Mouse (Mus musculus): ENCODE results near the gene Ptbp3.
"Not testable (repeated sequence)": the region's sequence is repeated elsewhere in the genome, so short reads cannot be mapped to it uniquely, and the experiment has no call there.

Ptbp3 gene

GRCm38 (mm10) chr4:59549175-59549976, at the start of gene Ptbp3:
TSS of gene Ptbp3 (minus strand) at chr4:59549364.
- DNase-seq (ENCODE audit: low spot score): peak; percentile 79

GRCm38 (mm10) chr4:59596556-59596955, 47.4 kb upstream of the Ptbp3 start:
- no peak for DNase-seq (ENCODE audit: low spot score)

GRCm38 (mm10) chr4:59594614-59595013, 45.5 kb upstream of the Ptbp3 start:
- DNase-seq (ENCODE audit: low spot score): no peak

GRCm38 (mm10) chr4:59587872-59588226, 38.7 kb upstream of the Ptbp3 start:
- DNase-seq (ENCODE audit: low spot score): no peak

DNA sequence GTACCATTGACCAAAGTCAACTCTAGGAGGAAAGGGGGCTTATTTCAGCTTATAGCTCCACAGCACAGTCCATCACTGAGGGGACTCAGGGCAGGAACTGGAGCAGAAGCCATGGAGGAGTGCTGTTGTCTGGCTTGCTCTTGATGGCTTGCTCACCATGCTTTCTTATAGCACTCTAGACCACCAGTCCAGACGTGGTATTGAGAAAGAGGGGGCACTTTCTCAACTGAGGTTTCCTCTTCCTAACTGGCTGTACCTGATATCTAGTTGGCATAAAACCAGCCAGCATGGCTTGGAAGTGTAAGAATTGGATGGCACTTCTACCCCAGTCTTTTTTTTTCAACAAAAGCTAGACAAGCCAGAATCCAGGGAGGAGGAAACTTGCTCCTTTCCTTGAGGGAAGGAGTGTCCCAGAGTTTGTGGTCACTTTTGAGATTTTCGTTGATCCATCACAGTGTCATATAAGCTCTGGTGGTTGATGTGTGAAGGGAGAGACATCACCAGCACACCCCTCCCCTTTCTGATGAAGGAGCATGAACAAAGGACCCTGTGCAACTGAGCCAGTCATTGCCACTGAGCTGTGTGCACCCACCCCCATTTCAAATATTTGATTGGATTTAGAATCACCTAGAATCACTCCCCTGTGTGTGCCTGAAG, 38.2 kb upstream of the Ptbp3 start:
- DNase-seq (ENCODE audit: low spot score): no peak

GRCm38 (mm10) chr4:59585097-59585496, 35.9 kb upstream of the Ptbp3 start:
- DNase-seq (ENCODE audit: low spot score): no peak

DNA sequence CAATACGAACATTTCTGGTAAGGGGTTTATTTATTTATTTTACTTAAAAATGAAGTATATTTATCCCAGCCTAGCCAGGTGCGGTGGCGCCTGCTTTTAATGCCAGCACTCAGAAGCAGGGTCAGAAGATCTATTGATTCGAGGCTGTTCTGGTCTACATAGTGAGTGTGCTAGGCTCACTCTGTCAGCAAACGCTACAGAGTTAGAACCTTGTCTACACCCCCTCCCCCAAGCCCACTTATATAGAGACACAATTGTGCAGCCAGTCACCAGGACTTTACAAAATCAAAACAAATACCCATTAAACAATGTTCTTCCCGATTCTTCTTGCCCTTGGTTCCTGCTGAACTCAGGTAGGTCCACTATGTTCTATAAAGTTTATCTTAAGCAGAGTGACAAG, 33.0 kb upstream of the Ptbp3 start:
- DNase-seq (ENCODE audit: low spot score): no peak

DNA sequence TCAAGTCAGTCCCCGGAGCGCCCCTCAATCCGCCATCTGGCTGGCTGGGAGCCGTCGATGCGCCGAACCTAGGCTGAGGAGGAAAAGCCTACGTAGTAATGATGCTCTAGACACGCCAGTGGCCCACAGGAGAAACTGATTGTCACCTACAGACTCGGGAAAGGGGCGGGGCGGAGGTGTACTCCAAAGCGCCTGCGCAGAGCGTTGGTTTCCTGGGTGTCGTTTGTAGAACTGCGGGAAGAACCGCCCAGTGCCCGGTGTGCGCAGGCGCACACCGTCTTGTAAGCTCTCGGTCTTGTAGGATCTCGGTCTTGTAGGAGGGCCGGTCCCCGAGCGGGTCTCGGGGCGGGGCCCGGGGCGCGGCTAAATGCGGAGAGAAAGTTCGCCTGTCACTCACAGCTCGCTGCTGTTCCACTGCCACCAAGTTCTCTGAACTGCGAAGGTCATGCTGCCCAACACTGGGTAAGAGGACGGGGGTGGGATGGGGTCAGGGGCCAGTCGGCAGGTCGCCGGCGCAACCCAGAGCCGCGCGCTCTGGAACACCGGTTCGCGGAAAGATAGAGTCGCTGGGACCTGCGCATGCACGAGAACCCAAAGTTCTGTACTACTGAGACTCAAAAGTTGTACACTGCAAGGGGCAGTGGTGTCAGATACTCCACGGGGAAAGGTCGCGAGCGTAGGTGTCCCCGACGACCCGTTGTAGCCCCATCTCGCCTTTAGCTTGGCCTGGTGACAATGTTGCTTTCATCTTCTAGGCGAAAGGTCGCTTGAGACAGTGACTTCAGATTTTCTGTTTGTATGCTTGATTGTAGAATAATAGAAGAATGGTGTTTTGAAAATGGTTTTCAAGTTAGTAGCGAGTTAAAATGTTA, 32.4 kb upstream of the Ptbp3 start, which contains the start of gene Hsdl2:
Hsdl2 (plus strand) TSS at position 250 of the 872 bp plus-strand sequence.
- DNase-seq (ENCODE audit: low spot score): peak; percentile 95

GRCm38 (mm10) chr4:59580495-59581281, 31.5 kb upstream of the Ptbp3 start:
- DNase-seq (ENCODE audit: low spot score): no peak

DNA sequence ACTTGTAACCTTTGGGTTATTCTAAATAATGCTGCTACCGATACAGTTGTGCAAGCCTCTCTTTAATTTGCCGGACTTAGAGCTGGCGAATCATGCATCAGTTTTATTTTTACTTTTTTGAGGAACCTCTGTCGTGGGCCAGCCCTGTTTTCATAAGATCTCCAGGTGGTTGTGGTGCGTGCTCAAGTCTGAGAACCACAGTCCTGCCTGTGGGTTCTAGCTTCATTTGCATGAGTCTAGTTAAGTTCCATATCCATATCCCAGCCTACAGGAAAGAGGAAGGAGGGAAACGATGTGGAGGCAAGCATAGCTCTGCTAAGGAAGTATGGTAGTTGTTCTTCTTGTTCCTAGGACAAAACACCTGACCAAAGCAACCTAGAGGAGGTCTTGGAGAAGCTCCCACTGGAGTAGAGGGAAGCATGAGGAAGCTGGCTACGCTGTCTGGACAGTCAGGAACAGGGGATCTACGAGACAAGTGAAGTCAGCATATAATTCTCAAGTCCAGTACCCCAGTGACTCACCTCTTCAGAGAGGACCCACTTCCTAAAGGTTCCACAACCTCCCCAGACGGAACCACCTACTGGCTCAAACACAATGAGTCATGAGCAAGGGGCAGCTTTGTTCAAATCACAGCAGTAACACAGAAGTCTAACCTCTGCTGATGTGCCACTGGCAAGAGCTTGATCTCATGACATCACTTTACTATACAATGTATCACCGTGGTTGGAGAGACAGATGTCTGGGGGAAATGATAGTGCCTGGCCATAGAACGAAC, 26.2 kb upstream of the Ptbp3 start:
- no peak for DNase-seq (ENCODE audit: low spot score)

- DNase-seq (ENCODE audit: low spot score): no peak
Measured at GRCm38 (mm10) chr4:59572521-59573118, 23.5 kb upstream of the Ptbp3 start.

DNA sequence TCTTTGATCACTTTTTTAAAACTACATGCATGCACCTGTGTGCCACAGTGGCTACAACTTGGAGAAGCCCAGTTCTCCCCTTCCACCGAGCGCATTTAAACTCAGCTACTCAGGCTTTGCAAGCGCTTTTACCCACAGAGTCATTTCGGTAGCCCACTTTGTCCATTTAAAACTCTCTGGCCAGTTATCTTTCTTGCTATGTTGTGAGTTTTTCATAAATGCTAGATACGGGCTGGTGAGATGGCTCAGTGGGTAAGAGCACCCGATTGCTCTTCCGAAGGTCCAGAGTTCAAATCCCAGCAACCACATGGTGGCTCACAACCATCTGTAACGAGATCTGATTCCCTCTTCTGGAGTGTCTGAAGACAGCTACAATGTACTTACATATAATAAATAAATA, 21.4 kb upstream of the Ptbp3 start:
- not testable (repeated sequence) for DNase-seq (ENCODE audit: low spot score)

DNA sequence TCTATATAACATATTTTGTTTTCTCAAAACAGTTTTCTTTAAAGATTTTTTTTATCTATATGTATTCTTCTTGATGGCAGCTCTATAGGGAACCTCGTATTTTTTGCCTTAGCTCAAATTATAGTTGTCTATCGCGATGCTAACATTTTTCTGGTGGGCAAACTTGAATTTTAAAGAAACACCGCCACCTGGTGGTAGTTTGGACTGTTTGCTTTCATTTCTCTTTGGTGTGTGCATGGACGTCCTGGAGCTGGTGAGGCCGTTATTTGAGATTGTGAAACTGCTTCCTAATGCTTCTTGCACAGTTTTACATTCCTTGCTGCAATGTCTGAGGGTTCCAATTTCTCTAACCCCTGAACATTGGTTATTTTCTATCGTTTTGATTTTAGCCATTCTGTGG, 20.4 kb upstream of the Ptbp3 start:
- DNase-seq (ENCODE audit: low spot score): peak; percentile 67

DNA sequence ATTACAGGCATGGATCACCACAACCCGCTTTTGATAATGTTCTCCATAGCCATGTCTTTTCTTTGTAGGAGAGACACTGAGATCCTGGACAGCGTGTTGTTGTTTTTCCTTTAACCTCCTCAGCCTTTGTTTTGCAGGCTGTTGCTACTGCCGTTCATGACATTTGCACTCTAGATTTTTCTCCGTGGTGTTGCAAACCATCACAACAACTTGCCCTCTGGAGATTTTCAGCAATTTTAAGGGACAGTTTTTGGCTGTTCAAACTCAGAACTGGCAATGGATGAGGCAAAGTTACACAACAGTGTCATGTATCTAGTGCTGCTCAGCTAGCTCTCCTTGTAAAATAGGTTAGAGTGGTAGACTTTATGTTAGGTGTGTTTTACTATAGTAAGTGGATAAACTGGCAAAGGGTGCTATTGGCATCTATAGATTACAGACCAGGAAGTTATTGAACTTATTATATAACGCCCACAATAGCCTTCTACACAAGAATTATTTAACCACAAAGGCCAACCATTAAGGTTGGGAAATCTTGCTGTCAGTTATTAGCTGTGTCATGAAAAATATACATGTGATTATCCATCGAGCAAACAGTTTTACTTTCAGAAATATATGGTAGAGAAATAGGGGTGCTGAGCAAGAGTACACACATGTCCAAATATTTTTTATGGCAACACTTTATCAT, 18.6 kb upstream of the Ptbp3 start:
- DNase-seq (ENCODE audit: low spot score): no peak

GRCm38 (mm10) chr4:59565571-59566188, 16.5 kb upstream of the Ptbp3 start:
- DNase-seq (ENCODE audit: low spot score): no peak

DNA sequence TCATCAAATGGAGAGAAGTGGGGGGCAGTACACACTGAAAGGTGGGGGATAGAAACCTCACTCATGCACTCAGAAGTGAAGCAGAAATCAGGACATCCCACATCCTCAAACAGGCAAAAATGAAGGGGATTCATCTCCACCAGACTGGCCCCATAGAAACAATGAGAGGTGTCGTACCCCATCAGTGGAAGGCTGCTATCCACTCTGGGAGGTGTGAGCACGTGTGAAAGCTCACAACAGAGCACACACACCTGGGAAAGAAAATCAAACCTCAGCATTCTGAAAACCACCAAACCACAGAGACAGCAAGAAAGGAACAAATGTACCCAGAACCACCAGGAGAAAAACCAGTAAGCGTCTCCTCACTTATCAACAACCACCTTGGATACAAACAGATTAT, 15.0 kb upstream of the Ptbp3 start:
- no peak for DNase-seq (ENCODE audit: low spot score)

GRCm38 (mm10) chr4:59560141-59560540, 11.0 kb upstream of the Ptbp3 start:
- DNase-seq (ENCODE audit: low spot score): no peak

DNA sequence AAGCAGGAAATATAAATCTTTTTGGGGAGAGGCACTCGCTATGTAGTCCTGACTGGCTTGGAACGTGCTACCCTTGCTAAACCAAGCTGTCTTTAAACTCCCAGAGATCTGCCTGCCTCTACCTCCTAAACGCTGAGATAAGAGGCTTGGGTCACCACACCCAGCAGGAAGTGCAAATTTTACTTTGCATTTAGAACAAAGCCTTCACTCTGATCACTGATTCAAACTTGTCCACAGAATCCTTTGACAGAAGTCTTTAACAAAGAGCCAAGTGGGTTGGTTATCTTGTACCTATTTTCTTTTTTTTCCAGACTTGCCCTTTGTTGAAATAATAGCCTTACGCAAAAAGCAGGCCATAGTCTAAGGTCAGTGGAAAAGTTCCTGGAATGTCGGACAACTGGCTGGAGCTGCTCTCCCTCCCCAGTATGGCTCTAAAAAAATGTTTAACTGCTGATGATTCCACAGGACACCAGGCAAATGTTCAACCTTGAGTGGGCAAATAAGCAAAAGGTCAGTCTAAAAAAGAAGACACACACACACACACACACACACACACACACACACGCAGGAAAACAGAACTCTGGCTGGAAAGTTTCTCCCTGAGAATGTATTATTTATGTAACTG, 9.0 kb upstream of the Ptbp3 start:
- no peak for DNase-seq (ENCODE audit: low spot score)

- not testable (repeated sequence) for DNase-seq (ENCODE audit: low spot score)
Measured at GRCm38 (mm10) chr4:59557343-59557742, 8.2 kb upstream of the Ptbp3 start.

All from left cerebral cortex, adult 11 months (tissue).